Mouse (Mus musculus): ENCODE results near the gene Mllt10.

- peak; percentile 11; the same call in 1 of the 2 replicates for TF ChIP-seq CTCF (IDR thresholded peaks at IDR 0.05; ENCODE audit: low read depth)
- no peak for TF ChIP-seq EP300 (optimal IDR thresholded peaks at IDR 0.05)
Observed at GRCm38 (mm10) chr2:18028140-18029021, 26.7 kb upstream of the Mllt10 start.
